Mouse (Mus musculus): ENCODE data around the gene Abhd15. TPM values are rescaled to one million over a fixed set of nuclear protein-coding genes. Genes with fewer than 3 reads are reported as not detected.
A peak's percentile ranks its signal among the peaks of the same experiment; 100 is the strongest.

The Abhd15 gene
- polyA plus RNA-seq, 1 experiment from 2014 or later: 3.9 TPM

GRCm38 (mm10) chr11:77476895-77477294 lies 38.0 kb upstream of the Abhd15 start:
- Histone ChIP-seq H3K4me2 (no peak overlapping the region), H3K36me3 (ENCODE audit: control insufficient read depth, insufficient read depth, low read length) (peaks cover 3% of the 10 kb centered on the region; the same call in 1 of the 2 replicates), H3K9me3 (ENCODE audit: control insufficient read depth, low read length) (no peaks in the 10 kb centered on the region), H3K4me1 (replicated peaks; ENCODE audit: control insufficient read depth, insufficient read depth, low read length) (no peaks in the 10 kb centered on the region), H3K27ac (ENCODE audit: low read depth, low read length) (no peak overlapping the region; the same call in 1 of the 2 replicates), H3K9ac (ENCODE audit: low read depth, low read length) (no peak overlapping the region), H3K27me3 (replicated peaks; ENCODE audit: control insufficient read depth, insufficient read depth, low read length) (no peaks in the 10 kb centered on the region), H3K4me3 (ENCODE audit: low read depth, low read length) (no peak overlapping the region)
- WGBS: 87% methylated on average over 6 of the region's 6 CpGs
- DNase-seq (ENCODE audit: low spot score): no peak
- no peak for ATAC-seq (replicated peaks; ENCODE audit: low FRiP score)

DNA sequence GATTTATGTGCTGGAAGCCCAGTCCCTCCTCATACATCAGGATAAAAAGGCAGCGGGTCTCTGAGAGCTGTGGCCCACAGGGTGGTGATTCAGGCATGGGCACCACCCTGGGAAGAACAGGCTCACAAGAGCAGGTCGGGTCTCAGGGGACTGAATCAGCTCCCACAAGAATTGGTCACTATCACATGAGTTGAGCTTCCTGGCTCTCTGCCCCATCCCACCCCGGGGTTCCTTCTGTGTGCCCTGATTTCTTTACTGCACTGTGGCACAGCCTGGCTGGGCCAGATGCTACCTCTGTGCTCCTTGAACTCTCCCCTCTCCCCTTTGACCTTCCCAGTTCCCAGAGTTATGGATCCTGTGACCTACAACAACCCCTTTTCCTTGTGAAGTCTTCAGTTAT lies 31.9 kb upstream of the Abhd15 start:
- Histone ChIP-seq H3K27me3 (replicated peaks; ENCODE audit: control insufficient read depth, insufficient read depth, low read length) (no peaks in the 10 kb centered on the region), H3K4me1 (replicated peaks; ENCODE audit: control insufficient read depth, insufficient read depth, low read length) (peaks cover 1% of the 10 kb centered on the region), H3K9me3 (ENCODE audit: control insufficient read depth, low read length) (no peaks in the 10 kb centered on the region), H3K9ac (ENCODE audit: low read depth, low read length) (no peak overlapping the region), H3K36me3 (ENCODE audit: control insufficient read depth, insufficient read depth, low read length) (no peaks in the 10 kb centered on the region), H3K27ac (ENCODE audit: low read depth, low read length) (no peak overlapping the region), H3K4me3 (ENCODE audit: low read depth, low read length) (no peak overlapping the region), H3K4me2 (no peak overlapping the region)
- ATAC-seq (replicated peaks; ENCODE audit: low FRiP score) (no peak), DNase-seq (ENCODE audit: low spot score) (no peak)
- 53% methylated on average over 3 of the region's 3 CpGs for WGBS

GRCm38 (mm10) chr11:77483510-77484255 lies 31.2 kb upstream of the Abhd15 start:
- H3K27me3 ChIP-seq (replicated peaks; ENCODE audit: control insufficient read depth, insufficient read depth, low read length): no peaks in the 10 kb centered on the region
- ATAC-seq (replicated peaks; ENCODE audit: low FRiP score) (no peak), DNase-seq (ENCODE audit: low spot score) (no peak)
- H3K36me3 ChIP-seq (ENCODE audit: control insufficient read depth, insufficient read depth, low read length): no peaks in the 10 kb centered on the region
- H3K27ac ChIP-seq (ENCODE audit: low read depth, low read length): no peak overlapping the region
- H3K4me1 ChIP-seq (replicated peaks; ENCODE audit: control insufficient read depth, insufficient read depth, low read length): peaks cover 8% of the 10 kb centered on the region
- no peaks in the 10 kb centered on the region for H3K9me3 ChIP-seq (ENCODE audit: control insufficient read depth, low read length)
- H3K4me2 ChIP-seq: no peak overlapping the region
- no peak overlapping the region for H3K9ac ChIP-seq (ENCODE audit: low read depth, low read length)
- H3K4me3 ChIP-seq (ENCODE audit: low read depth, low read length): no peak overlapping the region
- 48% methylated on average over 11 of the region's 11 CpGs for WGBS

GRCm38 (mm10) chr11:77485229-77485628 lies 29.7 kb upstream of the Abhd15 start:
- Histone ChIP-seq H3K9me3 (ENCODE audit: control insufficient read depth, low read length) (no peaks in the 10 kb centered on the region), H3K27ac (ENCODE audit: low read depth, low read length) (no peak overlapping the region), H3K9ac (ENCODE audit: low read depth, low read length) (no peak overlapping the region), H3K36me3 (ENCODE audit: control insufficient read depth, insufficient read depth, low read length) (no peaks in the 10 kb centered on the region), H3K4me1 (replicated peaks; ENCODE audit: control insufficient read depth, insufficient read depth, low read length) (peaks cover 12% of the 10 kb centered on the region), H3K4me3 (ENCODE audit: low read depth, low read length) (no peak overlapping the region), H3K4me2 (no peak overlapping the region), H3K27me3 (replicated peaks; ENCODE audit: control insufficient read depth, insufficient read depth, low read length) (no peaks in the 10 kb centered on the region)
- DNase-seq (ENCODE audit: low spot score) (no peak), ATAC-seq (replicated peaks; ENCODE audit: low FRiP score) (no peak)
- 70% methylated on average over 6 of the region's 6 CpGs for WGBS

- no peak overlapping the region for H3K9ac ChIP-seq (ENCODE audit: low read depth, low read length)
- peaks cover 24% of the 10 kb centered on the region for H3K4me1 ChIP-seq (replicated peaks; ENCODE audit: control insufficient read depth, insufficient read depth, low read length)
- H3K36me3 ChIP-seq (ENCODE audit: control insufficient read depth, insufficient read depth, low read length): no peaks in the 10 kb centered on the region
- H3K9me3 ChIP-seq (ENCODE audit: control insufficient read depth, low read length): no peaks in the 10 kb centered on the region
- H3K27me3 ChIP-seq (replicated peaks; ENCODE audit: control insufficient read depth, insufficient read depth, low read length): no peaks in the 10 kb centered on the region
- H3K4me2 ChIP-seq: no peak overlapping the region
- no peak overlapping the region for H3K27ac ChIP-seq (ENCODE audit: low read depth, low read length)
- DNase-seq (ENCODE audit: low spot score) (no peak), ATAC-seq (replicated peaks; ENCODE audit: low FRiP score) (no peak)
- 87% methylated on average over 5 of the region's 5 CpGs for WGBS
- H3K4me3 ChIP-seq (ENCODE audit: low read depth, low read length): no peak overlapping the region
These were observed 28.1 kb upstream of the Abhd15 start for GRCm38 (mm10) chr11:77486798-77487197.

GRCm38 (mm10) chr11:77488771-77489581 lies 25.9 kb upstream of the Abhd15 start:
- Histone ChIP-seq H3K9ac (ENCODE audit: low read depth, low read length) (peak overlapping the region; percentile 79), H3K27me3 (replicated peaks; ENCODE audit: control insufficient read depth, insufficient read depth, low read length) (no peaks in the 10 kb centered on the region), H3K9me3 (ENCODE audit: control insufficient read depth, low read length) (no peaks in the 10 kb centered on the region), H3K4me1 (replicated peaks; ENCODE audit: control insufficient read depth, insufficient read depth, low read length) (peaks cover 33% of the 10 kb centered on the region), H3K36me3 (ENCODE audit: control insufficient read depth, insufficient read depth, low read length) (no peaks in the 10 kb centered on the region), H3K4me2 (peak overlapping the region; percentile 98), H3K4me3 (ENCODE audit: low read depth, low read length) (peak overlapping the region; percentile 89), H3K27ac (ENCODE audit: low read depth, low read length) (no peak overlapping the region)
- no peak for ATAC-seq (replicated peaks; ENCODE audit: low FRiP score)
- 4% methylated on average over 55 of the region's 55 CpGs for WGBS
- DNase-seq (ENCODE audit: low spot score): no peak

DNA sequence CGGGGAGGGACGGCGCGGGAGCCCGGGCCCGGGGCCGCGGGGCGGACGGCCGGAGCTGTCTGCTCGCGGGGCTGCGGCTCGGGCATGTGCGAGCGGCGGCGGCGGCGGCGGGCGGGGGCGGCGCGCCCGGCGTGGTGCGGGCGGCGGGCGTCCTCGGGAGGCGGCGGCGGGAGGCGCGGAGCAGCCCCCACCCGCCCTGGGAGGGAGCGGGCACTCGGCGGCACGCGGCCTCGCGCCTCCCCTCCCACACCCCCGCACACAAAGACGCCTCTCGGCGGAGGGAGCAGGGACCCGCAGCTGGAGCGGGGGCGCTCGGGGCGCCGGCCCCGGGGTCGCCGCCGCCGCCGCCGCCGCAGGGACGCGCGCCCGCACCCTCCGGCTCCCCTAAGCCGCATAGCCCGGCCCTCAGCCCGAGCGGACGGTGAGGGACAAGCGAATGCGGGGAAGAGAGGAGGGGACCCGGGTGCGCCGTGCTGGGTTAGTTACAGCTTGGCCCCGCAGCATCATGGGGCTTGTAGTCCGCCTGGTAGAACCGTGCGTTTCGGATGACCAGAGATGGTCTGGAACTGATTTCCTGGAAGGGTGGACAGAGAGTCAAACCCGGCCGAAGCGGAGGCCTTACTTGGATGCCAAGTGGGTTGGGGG lies 25.2 kb upstream of the Abhd15 start, which contains the start of gene Ankrd13b:
Gene Ankrd13b, minus strand, starts transcription at position 88 of the 645 bp plus-strand sequence.
- WGBS: under 1% methylated on average over 50 of the region's 87 CpGs
- H3K27ac ChIP-seq (ENCODE audit: low read depth, low read length): no peak within 1 kb of the TSS
- peak within 1 kb of the TSS; percentile 98 for H3K4me2 ChIP-seq
- peak within 1 kb of the TSS; percentile 79 for H3K9ac ChIP-seq (ENCODE audit: low read depth, low read length)
- no peaks in the 10 kb centered on the region for H3K9me3 ChIP-seq (ENCODE audit: control insufficient read depth, low read length)
- DNase-seq (ENCODE audit: low spot score) (no peak), ATAC-seq (replicated peaks; ENCODE audit: low FRiP score) (no peak)
- peaks cover 41% of the 10 kb centered on the region for H3K4me1 ChIP-seq (replicated peaks; ENCODE audit: control insufficient read depth, insufficient read depth, low read length)
- no peaks in the 10 kb centered on the region for H3K36me3 ChIP-seq (ENCODE audit: control insufficient read depth, insufficient read depth, low read length)
- no peaks in the 10 kb centered on the region for H3K27me3 ChIP-seq (replicated peaks; ENCODE audit: control insufficient read depth, insufficient read depth, low read length)
- peak within 1 kb of the TSS; percentile 89 for H3K4me3 ChIP-seq (ENCODE audit: low read depth, low read length)

DNA sequence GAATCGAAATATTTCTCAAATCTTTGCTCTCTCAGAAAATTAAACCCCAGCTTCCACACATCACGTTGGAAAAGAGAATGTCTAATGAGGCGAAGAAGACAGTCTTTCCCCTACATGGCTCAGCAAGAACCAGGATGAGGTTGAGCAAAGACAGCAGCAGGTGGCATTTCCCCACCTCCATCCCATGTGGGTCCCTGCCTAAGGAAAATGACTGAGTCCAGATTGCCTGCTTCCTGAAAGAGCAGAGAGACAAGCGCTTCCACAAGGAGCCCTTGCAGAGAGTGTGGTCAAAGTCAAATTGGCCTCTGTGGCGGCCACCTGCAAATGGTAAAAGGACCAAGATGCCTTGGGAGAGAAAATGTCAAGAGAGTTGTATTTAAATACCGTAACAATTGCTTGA lies 24.5 kb upstream of the Abhd15 start:
- H3K4me1 ChIP-seq (replicated peaks; ENCODE audit: control insufficient read depth, insufficient read depth, low read length): peaks cover 45% of the 10 kb centered on the region
- H3K27me3 ChIP-seq (replicated peaks; ENCODE audit: control insufficient read depth, insufficient read depth, low read length): no peaks in the 10 kb centered on the region
- no peaks in the 10 kb centered on the region for H3K36me3 ChIP-seq (ENCODE audit: control insufficient read depth, insufficient read depth, low read length)
- no peak overlapping the region; the same call in 1 of the 2 replicates for H3K9ac ChIP-seq (ENCODE audit: low read depth, low read length)
- no peak overlapping the region for H3K27ac ChIP-seq (ENCODE audit: low read depth, low read length)
- whole genome bisulfite sequencing: 71% methylated on average over 6 of the region's 6 CpGs
- H3K4me2 ChIP-seq: peak overlapping the region; percentile 98
- no peaks in the 10 kb centered on the region for H3K9me3 ChIP-seq (ENCODE audit: control insufficient read depth, low read length)
- DNase-seq (ENCODE audit: low spot score) (no peak), ATAC-seq (replicated peaks; ENCODE audit: low FRiP score) (no peak)
- H3K4me3 ChIP-seq (ENCODE audit: low read depth, low read length): no peak overlapping the region
